Mouse (Mus musculus): ENCODE measurements around the gene Tm9sf3.
"Not testable (repeated sequence)": the region's sequence is repeated elsewhere in the genome, so short reads cannot be mapped to it uniquely, and the experiment has no call there.

Tm9sf3 gene

DNA sequence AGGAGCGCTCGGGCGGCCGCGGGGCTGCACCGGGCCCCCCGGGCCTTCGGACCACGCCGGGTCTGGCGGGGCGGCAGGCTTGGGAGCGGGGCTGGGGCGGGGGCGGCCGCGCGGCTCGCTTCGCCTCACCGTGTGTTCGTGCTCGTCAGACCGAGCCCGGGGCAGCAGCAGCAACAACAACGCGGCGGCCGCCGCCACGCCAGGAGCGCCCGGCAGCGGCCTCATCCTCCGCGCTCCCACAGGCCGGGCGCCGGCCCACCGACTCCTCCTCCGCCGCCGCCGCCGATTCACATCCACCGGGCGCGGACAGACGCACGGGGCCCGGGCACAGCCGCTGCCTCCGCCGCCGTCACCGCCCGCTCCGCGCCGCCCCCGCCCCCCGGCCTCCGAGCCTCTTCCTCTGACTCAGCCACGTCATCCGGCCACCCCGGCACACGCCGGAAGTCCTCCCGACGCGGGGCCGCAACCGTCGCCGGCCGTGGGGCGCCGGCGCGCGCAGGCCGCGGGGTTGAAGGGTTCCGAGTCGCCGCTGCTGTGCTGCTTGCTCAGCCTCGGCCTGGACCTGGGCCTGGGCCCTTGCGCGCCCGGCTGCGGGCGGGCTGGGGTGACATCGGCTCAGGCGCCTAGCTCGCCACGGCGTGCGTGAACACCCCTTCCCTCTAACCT lies at the start of gene Tm9sf3:
TSS of gene Tm9sf3 (minus strand) at position 368 of the 666 bp plus-strand sequence.
- peak; percentile 27 for DNase-seq (ENCODE audit: low spot score)

DNA sequence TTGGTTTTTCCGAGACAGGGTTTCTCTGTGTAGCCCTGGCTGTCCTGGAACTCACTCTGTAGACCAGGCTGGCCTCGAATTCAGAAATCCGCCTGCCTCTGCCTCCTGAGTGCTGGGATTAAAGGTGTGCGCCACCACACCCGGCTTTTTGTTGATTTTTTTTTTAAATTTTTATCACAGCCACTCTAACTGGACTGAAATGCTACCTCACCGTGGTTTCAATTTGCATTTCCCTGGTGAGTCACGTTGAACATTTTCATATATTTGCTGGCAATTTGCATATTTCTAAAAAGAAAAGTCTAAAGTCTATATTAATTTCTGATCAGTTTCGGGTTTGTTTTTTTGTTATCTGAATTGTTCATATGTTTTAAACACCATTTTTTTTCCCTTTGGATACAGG lies 48.8 kb upstream of the Tm9sf3 start:
- not testable (repeated sequence) for DNase-seq (ENCODE audit: low spot score)

DNA sequence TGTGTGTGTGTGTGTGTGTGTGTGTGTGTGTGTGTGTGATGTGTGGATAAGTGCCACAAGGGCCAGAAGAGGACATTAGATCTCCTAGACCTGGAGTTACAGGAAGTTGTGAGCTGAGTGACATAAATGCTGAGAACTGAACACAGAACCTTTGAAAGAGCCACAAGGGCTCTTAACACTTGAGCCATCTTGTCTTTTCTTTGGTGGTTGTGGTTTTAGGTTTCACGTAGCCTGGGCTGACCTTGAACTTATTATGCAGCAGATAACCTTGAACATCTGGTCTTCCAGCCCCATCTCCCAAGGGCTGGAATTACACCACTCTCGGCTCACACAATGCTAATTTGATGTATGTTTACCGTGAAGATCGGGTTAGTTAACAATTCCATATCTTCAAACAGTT lies 48.2 kb upstream of the Tm9sf3 start:
- no peak for DNase-seq (ENCODE audit: low spot score)

DNA sequence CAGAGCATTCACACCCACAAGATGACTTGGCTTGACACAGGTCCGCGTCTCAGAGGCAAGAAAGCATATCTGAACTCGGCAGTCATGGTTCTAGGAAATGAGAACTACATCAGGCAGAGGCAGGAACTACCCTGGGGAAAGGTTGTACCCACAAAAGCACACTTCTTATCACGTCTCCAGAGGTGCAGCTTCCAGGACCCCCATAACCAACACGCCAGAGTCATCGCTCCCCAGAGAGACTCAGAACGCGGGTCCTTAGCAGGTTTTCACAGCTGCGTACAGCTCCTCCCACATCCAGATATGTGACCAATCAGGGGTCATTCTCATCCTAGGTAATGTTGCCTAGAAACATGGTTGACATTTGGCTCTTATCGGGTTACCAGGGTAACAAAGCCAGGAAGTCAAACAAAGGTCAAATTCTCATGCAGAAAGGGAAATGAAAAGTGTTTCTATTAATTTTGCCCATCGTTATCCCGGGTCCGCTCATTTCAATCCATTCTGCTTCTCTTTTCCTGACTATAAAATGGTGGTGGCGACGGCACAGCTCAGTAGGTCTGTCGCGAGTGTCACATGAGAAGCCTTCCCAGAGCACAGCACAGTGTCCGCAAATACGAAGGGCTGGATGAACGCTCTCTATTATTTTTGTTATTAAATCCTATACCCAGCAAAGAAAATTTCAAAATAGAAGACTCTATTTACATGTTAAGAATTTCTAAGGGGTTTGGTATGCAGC lies 47.3 kb upstream of the Tm9sf3 start:
- no peak for DNase-seq (ENCODE audit: low spot score)

DNA sequence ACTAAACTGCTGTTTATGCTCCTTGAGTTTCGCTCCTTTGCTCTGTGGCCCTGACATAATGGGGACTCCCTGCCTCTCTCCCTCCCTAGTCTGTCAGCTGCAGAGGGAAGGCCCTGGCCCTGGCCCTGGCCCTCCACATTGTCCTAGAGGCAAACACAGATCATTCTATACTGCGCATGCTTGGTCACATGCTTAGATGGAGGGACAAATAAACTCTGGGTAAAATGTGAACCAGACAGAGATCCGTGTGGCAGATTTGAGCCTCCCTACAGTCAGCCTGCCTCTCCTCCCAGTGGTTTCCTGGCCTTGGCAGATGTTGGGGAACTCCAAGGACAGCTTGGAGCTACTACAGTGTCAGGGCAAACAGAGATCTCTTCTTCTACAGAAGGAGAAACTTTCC lies 40.1 kb upstream of the Tm9sf3 start:
- DNase-seq (ENCODE audit: low spot score) = no peak

DNA sequence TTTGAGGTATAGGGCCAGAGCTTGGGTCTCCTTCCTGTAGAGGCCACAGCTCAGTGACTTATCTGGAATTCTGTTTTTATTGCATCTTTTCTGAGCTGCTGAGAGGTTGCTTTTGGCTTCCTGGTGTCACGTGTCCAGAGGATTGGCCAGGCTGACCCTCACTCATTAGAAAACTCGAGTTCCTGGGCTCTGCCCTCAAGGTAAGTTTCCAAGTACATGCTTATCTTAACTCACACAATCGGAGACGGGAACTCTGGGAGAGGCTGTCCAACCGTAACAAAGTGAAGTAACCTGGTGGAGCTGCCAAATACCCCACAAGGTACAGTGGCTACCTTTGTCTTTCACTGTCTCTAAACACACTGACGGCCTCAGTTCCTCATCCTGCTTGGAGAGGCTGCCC lies 39.6 kb upstream of the Tm9sf3 start:
- no peak for DNase-seq (ENCODE audit: low spot score)

DNA sequence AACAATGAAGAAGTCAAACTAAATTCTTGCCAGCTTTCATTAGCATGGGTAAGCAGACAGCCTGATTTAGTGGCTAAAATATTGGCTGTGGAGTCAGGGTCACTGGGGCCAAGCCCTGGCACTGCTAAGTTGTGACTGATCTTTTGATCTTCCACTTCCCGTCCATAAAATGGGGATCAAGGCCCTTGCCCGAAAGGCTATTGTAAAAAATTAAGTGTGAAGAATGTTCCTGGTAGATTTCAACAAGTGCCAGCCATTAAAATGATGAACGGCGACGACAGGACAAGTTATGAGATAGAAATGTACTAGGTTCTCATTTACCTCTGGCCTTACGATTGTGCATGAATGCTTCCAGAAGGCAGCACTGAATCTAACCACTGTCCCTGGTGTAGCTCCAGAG lies 38.1 kb upstream of the Tm9sf3 start:
- no peak for DNase-seq (ENCODE audit: low spot score)

DNA sequence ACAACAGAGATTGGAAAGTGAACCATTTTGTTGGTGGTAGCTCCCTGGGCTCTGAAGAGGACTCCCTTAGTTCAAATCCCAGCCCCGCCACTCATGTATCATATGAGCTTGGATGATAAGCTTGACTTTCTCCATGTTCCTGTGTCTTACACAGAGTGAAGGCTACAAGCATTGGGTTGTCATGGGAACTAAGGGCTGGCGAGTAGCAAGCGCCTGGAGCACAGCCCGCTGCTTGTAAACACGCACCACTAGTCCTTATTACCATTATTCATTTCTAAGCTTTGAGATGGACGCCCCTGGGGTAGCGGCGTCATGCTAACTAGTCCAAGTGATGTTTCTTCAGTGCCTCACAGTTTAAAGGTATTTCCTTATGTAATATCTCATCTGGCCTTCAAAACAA lies 35.6 kb upstream of the Tm9sf3 start:
- no peak for DNase-seq (ENCODE audit: low spot score)

DNA sequence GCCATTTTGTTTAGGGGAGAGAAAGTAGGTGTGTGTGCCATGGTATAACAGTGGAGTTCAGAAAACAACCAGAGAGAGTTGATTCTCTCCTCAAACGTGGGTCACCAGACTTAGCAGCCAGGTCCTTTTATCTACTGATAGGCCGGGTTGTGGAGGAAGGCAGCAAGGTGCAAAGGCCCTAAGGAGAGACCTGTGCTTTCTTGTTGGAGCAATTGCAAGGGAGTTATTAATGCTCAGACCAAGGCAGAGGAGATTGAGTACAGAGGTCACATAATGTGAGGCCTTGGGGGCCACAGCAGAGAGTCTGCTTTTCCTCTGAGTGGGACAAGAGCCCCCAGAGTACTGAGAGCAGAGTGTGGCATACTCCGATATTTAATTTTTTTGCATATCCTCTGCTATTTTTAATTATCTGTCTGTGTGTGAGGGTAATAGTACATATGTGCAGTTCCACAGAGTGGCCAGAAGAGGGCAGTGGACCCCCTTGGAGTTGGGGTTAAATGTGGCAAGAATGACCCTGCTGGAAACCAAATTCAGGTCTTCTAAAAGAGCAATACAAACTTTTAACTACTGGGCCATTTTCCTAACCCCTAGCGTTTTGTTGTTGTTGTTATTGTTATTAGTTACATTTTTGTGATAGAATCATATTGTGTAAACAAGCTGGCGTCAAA lies 27.3 kb upstream of the Tm9sf3 start:
- DNase-seq (ENCODE audit: low spot score) = no peak

DNA sequence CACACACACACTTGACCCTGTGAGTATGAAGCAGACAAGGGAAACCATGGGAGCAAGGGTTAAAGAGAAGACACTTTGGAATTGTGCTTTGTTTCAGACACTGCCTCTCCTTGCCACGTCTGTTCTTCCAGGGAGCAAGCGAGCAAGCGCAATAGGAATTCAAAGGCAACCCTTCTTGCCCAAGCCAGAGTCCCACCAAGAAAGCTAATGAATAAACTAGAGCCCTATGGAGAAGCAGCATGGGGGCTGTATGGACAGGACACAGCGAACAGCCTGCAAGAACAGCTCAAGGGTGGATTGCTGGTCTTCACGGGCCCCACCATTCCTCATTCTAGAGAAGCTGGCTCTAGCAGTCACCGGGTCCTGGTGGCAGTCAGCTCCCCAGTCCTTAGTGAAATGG lies 24.8 kb upstream of the Tm9sf3 start:
- no peak for DNase-seq (ENCODE audit: low spot score)

DNA sequence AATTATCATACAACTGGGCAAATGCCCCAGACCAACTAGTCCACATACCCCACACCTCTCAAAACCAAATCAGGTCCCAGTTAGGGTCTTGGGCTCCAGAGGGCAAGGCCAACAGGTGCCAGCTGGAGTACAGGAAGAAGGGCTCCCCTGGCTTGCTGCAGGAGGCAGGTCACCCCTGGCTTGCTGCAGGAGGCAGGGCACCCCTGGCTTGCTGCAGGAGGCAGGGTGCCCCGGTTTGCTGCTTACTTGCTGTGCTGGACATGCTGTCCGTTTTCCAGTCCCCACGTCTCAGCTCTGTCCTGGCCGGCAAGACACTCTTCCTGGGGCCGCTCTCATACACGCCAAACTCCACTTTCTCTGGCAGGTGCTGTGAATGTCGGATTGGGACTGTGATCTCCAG lies 23.4 kb upstream of the Tm9sf3 start:
- DNase-seq (ENCODE audit: low spot score) = no peak

DNA sequence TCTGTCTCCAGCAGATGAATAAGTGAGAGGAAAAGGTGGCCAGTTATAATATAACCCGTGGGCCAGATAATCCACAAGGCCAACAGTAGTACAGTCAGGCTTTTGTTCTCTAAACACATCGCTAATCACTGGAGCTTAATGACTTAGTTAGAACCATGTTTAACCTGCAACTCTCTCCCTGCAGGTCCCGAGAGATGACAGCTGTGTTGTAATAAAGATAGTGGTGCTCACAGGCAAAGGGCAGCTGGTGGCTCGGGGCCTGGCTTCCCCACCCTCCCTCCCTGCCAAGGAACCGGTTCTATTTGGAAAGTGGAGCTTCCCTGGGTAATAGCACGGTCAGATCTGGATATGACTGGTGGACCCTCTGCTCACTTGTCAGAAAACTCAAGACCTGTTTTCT lies 20.7 kb upstream of the Tm9sf3 start:
- DNase-seq (ENCODE audit: low spot score) = no peak

DNA sequence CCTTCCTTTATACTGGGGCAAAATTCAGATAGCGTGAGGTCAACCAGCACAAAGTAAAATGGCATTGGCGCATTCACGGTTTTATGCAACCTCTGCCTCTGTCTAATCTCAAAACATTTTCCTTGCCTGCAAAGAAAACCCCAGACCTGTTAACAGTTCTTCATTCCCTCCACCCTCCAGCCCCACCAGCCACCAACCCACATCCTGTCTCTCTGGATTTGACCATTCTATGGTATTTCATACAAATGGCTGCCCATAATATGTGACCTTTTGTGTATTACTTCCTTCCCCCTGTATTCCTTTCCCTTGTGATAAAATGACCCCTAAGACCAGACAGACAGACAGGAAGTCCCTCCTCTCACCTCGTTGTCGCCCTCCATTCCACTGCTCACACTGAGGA lies 18.9 kb upstream of the Tm9sf3 start:
- no peak for DNase-seq (ENCODE audit: low spot score)

DNA sequence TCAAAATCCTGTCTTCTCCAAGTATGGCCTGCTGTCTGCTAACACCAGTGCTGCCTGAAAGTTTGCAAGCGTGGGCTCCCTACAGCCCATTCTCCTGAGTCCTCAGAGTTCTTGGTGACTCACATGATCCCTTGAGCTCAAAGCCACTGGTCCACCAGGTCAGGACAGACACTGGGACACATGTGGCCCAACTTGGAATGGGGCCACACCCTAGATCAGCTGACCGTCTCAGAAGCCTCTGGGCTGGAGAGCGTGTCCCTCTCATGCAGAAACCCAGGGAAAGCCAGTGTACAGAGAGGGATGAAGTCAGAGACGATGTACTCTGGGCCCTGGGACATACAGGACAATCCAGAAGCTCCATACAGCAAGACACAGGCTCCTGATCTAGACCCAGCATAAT lies 18.4 kb upstream of the Tm9sf3 start:
- no peak for DNase-seq (ENCODE audit: low spot score)

DNA sequence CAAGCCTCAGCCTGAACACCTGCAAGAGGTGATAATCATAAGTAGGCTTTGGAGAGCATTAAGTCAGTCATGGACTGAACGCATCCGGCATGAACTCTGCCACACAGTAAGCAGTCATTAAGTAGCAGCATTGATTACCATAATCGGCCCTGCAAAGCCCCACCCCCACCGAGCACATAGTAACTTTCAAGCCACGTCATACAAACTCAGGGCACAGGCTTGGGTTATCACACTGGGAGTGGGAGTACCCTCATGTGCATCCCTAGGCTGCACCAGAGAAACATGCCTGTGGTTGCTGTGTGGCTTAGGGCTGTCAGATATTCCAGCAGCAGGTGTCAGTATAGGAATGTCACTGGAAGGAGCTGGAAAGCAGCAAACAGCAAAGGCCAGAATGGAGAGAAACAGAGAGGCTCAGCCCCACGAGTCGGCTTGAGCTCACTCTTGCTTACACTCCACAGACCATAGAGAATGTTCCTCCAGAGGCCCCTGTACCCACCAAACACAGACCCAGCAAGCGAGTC lies 16.0 kb upstream of the Tm9sf3 start:
- no peak for DNase-seq (ENCODE audit: low spot score)

DNA sequence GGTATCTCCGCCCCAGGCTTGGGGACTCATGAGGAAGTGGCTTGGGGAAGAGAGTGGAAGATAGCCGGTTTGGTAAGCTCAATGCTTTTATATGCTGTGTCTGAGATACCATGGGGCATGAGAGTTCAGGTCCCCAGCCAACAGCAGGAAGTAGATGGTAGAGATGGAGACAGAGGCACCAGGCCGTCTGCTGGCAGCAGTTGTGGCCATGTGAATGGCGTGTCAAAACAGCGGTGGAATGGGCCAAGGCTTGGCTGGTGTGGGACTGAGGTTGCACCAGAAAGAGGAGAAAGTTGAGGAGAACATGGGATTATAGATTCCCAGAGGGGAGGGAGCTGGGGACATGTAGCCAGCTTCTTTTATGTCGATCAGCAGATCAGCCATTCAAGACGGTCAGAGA lies 14.8 kb upstream of the Tm9sf3 start:
- DNase-seq (ENCODE audit: low spot score) = no peak

DNA sequence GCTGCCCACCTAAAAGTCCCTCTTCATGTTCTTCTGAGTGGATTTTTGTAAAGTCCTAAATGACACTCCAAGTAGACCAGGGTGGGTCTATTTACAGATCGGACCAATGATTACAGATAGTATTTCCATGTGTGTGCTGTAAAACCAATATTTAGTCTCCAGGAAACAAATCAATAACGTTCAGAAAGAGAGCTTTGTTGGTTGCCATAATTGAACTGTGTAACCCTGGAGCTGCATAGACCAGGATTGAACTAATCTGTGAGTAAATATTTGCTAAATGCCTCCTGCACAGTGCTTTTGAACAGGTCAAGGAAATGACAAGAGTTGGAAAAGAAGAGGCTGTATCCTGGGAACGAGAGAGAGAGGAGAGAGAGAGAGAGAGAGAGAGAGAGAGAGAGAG lies 11.8 kb upstream of the Tm9sf3 start:
- no peak for DNase-seq (ENCODE audit: low spot score)

DNA sequence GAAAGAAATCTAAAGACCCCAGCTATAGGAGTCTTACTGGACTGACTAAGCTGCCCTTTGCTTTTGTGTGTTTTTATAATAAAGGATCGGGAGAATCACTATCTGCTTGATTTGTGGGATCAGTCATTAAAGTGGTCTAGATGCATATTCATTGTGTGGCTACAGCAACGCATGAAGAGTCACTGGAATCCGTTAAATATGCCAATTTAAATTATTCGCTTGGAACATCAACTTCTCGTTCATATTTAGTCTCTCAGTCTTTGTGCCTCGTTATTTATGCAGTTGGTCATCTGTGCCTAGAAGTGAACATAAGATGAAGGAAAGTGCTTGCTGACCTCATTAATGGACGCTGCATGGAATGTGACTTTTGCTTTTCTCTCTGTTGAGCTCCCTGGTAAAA lies 7.1 kb upstream of the Tm9sf3 start:
- no peak for DNase-seq (ENCODE audit: low spot score)

DNA sequence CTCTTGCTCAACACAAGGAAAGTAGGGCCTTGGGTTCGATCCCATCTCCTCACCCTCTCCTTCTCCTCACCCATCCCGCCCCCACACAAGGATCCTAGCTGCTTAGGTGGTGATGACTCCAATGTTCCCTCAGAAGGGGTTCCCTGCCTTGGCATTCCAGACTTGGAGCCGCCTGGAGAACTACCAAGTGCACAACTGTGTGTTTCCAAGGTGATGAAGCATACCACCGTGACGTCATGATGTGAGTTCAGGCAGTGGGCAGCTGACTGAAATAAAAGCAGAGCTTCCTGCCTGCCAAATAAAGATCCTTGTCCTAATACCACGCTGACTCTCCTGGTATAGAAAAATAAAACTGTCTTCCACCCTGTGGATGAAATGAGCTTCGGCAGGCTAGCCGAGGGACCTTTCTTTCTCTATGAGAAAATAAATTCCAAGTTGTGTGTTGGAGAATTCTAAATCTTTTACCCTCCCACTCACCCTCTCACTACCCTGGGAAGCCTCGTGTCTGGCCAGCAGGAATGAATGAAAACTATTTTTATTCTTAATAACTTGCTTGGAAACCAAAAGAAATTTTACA lies 6.4 kb upstream of the Tm9sf3 start:
- DNase-seq (ENCODE audit: low spot score) = no peak

DNA sequence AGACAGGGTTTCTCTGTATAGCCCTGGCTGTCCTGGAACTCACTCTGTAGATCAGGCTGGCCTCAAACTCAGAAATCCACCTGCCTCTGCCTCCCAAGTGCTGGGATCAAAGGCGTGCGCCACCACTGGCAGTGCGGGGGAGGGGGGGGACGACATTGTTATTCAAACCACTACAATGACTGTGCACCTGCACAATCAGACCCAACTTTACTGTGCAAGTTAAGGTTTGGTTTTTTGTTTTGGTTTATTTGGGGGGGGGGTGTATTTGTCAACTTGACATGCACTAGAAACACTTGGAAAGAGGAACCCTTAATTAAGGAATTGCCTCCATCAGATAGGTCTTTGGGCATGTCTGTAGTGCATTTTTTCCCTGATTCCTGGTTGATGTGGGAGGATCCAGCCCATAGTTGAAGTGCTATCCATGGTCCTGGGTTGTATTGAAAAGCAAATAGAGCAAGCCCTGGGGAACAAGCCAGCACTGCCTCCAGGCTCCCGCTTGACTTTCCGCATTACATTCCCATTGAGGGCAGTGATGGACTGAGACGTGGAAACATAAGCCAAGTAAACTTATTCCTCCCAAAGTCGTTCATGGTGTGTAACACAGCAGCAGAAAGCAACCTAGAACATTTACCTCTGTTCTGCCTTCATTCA lies 2.6 kb upstream of the Tm9sf3 start:
- no peak for DNase-seq (ENCODE audit: low spot score)

DNA sequence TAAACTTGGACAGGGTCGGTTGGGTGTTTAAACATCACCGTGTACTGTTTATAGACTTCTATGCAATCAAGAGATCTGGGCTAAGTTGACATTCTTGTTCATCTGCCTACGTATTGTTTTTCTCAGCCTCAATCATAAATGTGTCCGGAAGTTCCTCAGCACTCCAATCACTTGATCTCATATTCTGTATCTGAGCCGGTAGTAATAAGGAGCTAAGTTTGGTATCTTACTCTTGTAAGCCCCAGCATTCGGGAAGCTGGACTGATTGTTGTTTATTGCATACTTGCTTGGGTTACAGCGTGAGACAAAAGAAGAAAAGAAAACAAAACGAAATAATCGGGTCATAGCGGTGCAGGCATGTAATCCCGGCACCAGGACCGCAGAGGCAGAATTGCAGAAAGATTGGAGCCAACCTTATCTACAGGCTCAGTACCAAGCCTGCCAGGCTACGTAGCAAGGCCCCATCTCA lies 568 bp upstream of the Tm9sf3 start:
- DNase-seq (ENCODE audit: low spot score) = peak; percentile 11

Measured in layer of hippocampus, adult 9-10 months (tissue).